21 mouse cellular contexts compared by ENCODE assay signal in the genomic region with DNA sequence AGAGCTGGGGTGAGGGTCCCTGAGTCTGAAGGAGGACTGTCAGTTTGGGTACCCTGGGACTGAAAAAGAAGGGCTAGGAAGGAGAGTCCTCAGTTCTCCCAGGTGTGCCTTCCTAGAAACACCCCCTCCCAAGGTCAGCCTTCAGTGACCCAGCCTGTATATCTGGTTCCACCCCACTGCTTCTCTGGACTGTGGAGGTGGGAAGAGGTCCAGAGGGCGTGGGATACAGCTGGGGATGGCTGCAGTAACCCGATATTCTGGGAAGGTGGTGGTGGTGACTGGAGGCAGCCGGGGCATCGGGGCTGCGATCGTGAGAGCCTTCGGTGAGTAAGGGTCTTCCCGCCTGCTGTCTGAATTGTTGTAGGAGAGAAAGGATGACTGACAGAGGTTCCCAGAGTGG. TPM values are rescaled to one million over a fixed set of nuclear protein-coding genes. Genes with fewer than 3 reads are reported as not detected.
DNase-seq lines count a peak whose midpoint lies in the region; ATAC-seq and TF ChIP-seq lines count a peak whose summit lies in the region.
"Had no signal": no experiment of that assay in that cellular context is flagged by ENCODE, and none has a peak within 500 bp of the region (broad histone marks: within the 10 kb centered on the region; RNA-seq: fewer than 3 reads in every experiment).

A gene (plus strand): TSS at position 150 of the 400 bp plus-strand sequence.

- H3K4me3 ChIP-seq in kidney, adult 2 months (ENCODE audit: insufficient read depth, low read depth, low read length) = no peak within 1 kb of the TSS
- peak within 1 kb of the TSS; percentile 74 for H3K4me3 ChIP-seq in E14TG2a.4 (replicated peaks; ENCODE audit: low read length)
- H3K4me3 ChIP-seq in kidney, embryonic 16.5 days (ENCODE audit: low read length) = peak within 1 kb of the TSS; percentile 7; the same call in 1 of the 2 replicates
- no peak within 1 kb of the TSS for H3K4me3 ChIP-seq in lung, postnatal 0 days (ENCODE audit: low read depth, low read length)
- H3K4me3 ChIP-seq: embryonic facial prominence, embryonic 15.5 days; gastrocnemius, adult 2 months; heart, embryonic 13.5 days; hindbrain, embryonic 15.5 days; lung, embryonic 15.5 days; midbrain, embryonic 10.5 days had no signal

- peak within 1 kb of the TSS; percentile 0 for H3K4me2 ChIP-seq in kidney, embryonic 16.5 days (replicated peaks; ENCODE audit: low read depth, low read length)
- no peak within 1 kb of the TSS for H3K4me2 ChIP-seq in lung, postnatal 0 days (replicated peaks; ENCODE audit: low read depth, low read length)
- H3K4me2 ChIP-seq: embryonic facial prominence, embryonic 15.5 days; heart, embryonic 13.5 days; hindbrain, embryonic 15.5 days; liver, embryonic 11.5 days; lung, embryonic 15.5 days had no signal

- TF ChIP-seq EP300 in lung, postnatal 0 days (IDR thresholded peaks at IDR 0.05) = no peak

- H3K27ac ChIP-seq in kidney, adult 2 months (ENCODE audit: insufficient read depth, low read depth, low read length) = no peak within 1 kb of the TSS; the same call in 1 of the 2 replicates
- H3K27ac ChIP-seq in kidney, embryonic 16.5 days (ENCODE audit: low read length) = peak within 1 kb of the TSS; percentile 61
- H3K27ac ChIP-seq in lung, postnatal 0 days (ENCODE audit: low read length) = no peak within 1 kb of the TSS
- H3K27ac ChIP-seq: embryonic facial prominence, embryonic 15.5 days; gastrocnemius, adult 2 months; heart, embryonic 13.5 days; hindbrain, embryonic 15.5 days; lung, embryonic 15.5 days; macrophage had no signal

- DNase-seq in embryo, embryonic 10 days (ENCODE audit: low spot score) = peak; percentile 16
- no peak for DNase-seq in embryo, embryonic 9.5 days (ENCODE audit: extremely low spot score)
- no peak for DNase-seq in kidney, adult 2 months
- DNase-seq in kidney, adult 9 months = no peak
- DNase-seq in lung, postnatal 0 days (ENCODE audit: low spot score) = no peak
- DNase-seq in MN1 (ENCODE audit: low spot score) = no peak
- DNase-seq: adrenal gland, adult 2 months; cerebellum, adult 2 months; gastrocnemius, adult 2 months; retina, postnatal 1 day; right cerebral cortex, postnatal 4 days had no signal

- no peaks in the 10 kb centered on the region for H3K27me3 ChIP-seq in kidney, adult 2 months (replicated peaks; ENCODE audit: control insufficient read depth, insufficient read depth, low read length)
- no peaks in the 10 kb centered on the region for H3K27me3 ChIP-seq in E14TG2a.4 (ENCODE audit: insufficient read depth, low read length)
- H3K27me3 ChIP-seq in kidney, embryonic 16.5 days (ENCODE audit: insufficient read depth, low read length) = no peaks in the 10 kb centered on the region
- H3K27me3 ChIP-seq in lung, postnatal 0 days (replicated peaks; ENCODE audit: insufficient read depth, low read length) = no peaks in the 10 kb centered on the region
- H3K27me3 ChIP-seq: embryonic facial prominence, embryonic 15.5 days; hindbrain, embryonic 15.5 days; lung, embryonic 15.5 days had no signal

- no peaks in the 10 kb centered on the region for H3K4me1 ChIP-seq in kidney, adult 2 months (ENCODE audit: control insufficient read depth, insufficient read depth, low read length)
- H3K4me1 ChIP-seq in E14TG2a.4 (replicated peaks; ENCODE audit: low read depth, low read length) = peaks cover 72% of the 10 kb centered on the region
- H3K4me1 ChIP-seq in kidney, embryonic 16.5 days (ENCODE audit: insufficient read depth, low read length) = peaks cover 4% of the 10 kb centered on the region; the same call in 1 of the 2 replicates
- H3K4me1 ChIP-seq in lung, postnatal 0 days (ENCODE audit: insufficient read depth, low read depth, low read length) = no peaks in the 10 kb centered on the region
- H3K4me1 ChIP-seq: embryonic facial prominence, embryonic 15.5 days; hindbrain, embryonic 15.5 days had no signal

- no peak for TF ChIP-seq POLR2A in kidney, adult 2 months (IDR thresholded peaks at IDR 0.05; ENCODE audit: low read depth, low read length)

- no peaks in the 10 kb centered on the region for H3K36me3 ChIP-seq in kidney, adult 2 months (ENCODE audit: control insufficient read depth, insufficient read depth, low read length)
- peaks cover 18% of the 10 kb centered on the region for H3K36me3 ChIP-seq in E14TG2a.4 (ENCODE audit: insufficient read depth, low read length)
- no peaks in the 10 kb centered on the region for H3K36me3 ChIP-seq in kidney, embryonic 16.5 days (ENCODE audit: insufficient read depth, low read length)
- no peaks in the 10 kb centered on the region for H3K36me3 ChIP-seq in lung, postnatal 0 days (ENCODE audit: insufficient read depth, low read length)
- H3K36me3 ChIP-seq: embryonic facial prominence, embryonic 15.5 days; heart, embryonic 13.5 days; hindbrain, embryonic 15.5 days; lung, embryonic 15.5 days; midbrain, embryonic 10.5 days had no signal

- 0 out of 2 replicates have a peak within 1 kb of the TSS, but pooled peaks have one; percentile 7 for H3K9ac ChIP-seq in kidney, embryonic 16.5 days (replicated peaks; ENCODE audit: low read length)
- H3K9ac ChIP-seq in lung, postnatal 0 days (replicated peaks; ENCODE audit: low read depth) = no peak within 1 kb of the TSS
- H3K9ac ChIP-seq: embryonic facial prominence, embryonic 15.5 days; heart, embryonic 13.5 days; hindbrain, embryonic 15.5 days; lung, embryonic 15.5 days had no signal

- no peaks in the 10 kb centered on the region for H3K9me3 ChIP-seq in E14TG2a.4 (ENCODE audit: low read length)
- no peaks in the 10 kb centered on the region for H3K9me3 ChIP-seq in kidney, embryonic 16.5 days (ENCODE audit: low read length)
- H3K9me3 ChIP-seq in lung, postnatal 0 days (ENCODE audit: low read length) = no peaks in the 10 kb centered on the region
- H3K9me3 ChIP-seq: embryonic facial prominence, embryonic 15.5 days; heart, embryonic 13.5 days; hindbrain, embryonic 15.5 days; lung, embryonic 15.5 days; midbrain, embryonic 10.5 days had no signal

- ATAC-seq in kidney, embryonic 16.5 days (ENCODE audit: low FRiP score, low TSS enrichment) = peak; percentile 69
- no peak for ATAC-seq in lung, postnatal 0 days
- ATAC-seq: intestine, postnatal 0 days had no signal

- no peak for TF ChIP-seq CTCF in kidney, adult 2 months (conservative IDR thresholded peaks at IDR 0.05; ENCODE audit: insufficient read depth, insufficient read length, low read depth, low read length)
- TF ChIP-seq CTCF in E14TG2a.4 (conservative IDR thresholded peaks at IDR 0.05; ENCODE audit: low read length) = no peak
- no peak for TF ChIP-seq CTCF in lung, postnatal 0 days (IDR thresholded peaks at IDR 0.05)

- 19% methylated on average over 8 of the region's 8 CpGs for WGBS in kidney, adult 2 months
- WGBS in kidney, embryonic 16.5 days = 2% methylated on average over 8 of the region's 8 CpGs
- 13% methylated on average over 8 of the region's 8 CpGs for WGBS in lung, postnatal 0 days

RNA-seq across cellular contexts. Expression of the gene that starts here (rescaled TPM):
- 43.9 and 48.3 TPM in 2 replicates for polyA plus RNA-seq in kidney, adult 2 months (2012; rRNA removed)
- polyA plus RNA-seq in kidney, embryonic 16.5 days (2015; fragmentation: Nextera tagmentation; extraction: Ambion mirVana) = 13.5 and 15.5 TPM in 2 replicates
- 0.95 and 1.4 TPM in 2 replicates for polyA plus RNA-seq in lung, postnatal 0 days (2015; fragmentation: Nextera tagmentation; extraction: Ambion mirVana)

Comparison
In these comparisons a context has a peak if more than half of its experiments do, and no peak if none do; other contexts are left out.
1. H3K4me3 ChIP-seq: peak in E14TG2a.4 (single experiment) and kidney, embryonic 16.5 days (single experiment); none in kidney, adult 2 months (single experiment) and lung, postnatal 0 days (single experiment).